Mouse (Mus musculus) lung, embryonic 15.5 days (tissue): ENCODE measurements around the gene Epb41l1. TPM values are rescaled to one million over a fixed set of nuclear protein-coding genes. Genes with fewer than 3 reads are reported as not detected.

ENCODE experiments used
- ATAC-seq: fragments of 200-750 bp; cut with Nextera tagmentation; 2 replicates; pipeline ENCODE4 v1.8.0; 2017; ENCODE audit warnings: moderate number of reproducible peaks, borderline replicate concordance; ENCODE audit not compliant: low FRiP score, low TSS enrichment; ENCODE audit errors: extremely low read depth
- H3K27ac ChIP-seq: fragments of 300-500 bp; sonication (generic); 2 replicates; pipeline ENCODE4 v1.5.1; 2015; ENCODE audit warnings: moderate library complexity, mild to moderate bottlenecking, inconsistent platforms
- H3K27me3 ChIP-seq: fragments of 300-500 bp; sonication (generic); 2 replicates; pipeline ENCODE4 v1.6.1; 2015; ENCODE audit warnings: inconsistent platforms
- H3K36me3 ChIP-seq: fragments of 300-500 bp; sonication (generic); 2 replicates; pipeline ENCODE4 v1.6.1; 2015; ENCODE audit warnings: inconsistent platforms
- H3K4me1 ChIP-seq: fragments of 300-500 bp; sonication (generic); 2 replicates; pipeline ENCODE4 v1.6.1; 2015; ENCODE audit warnings: inconsistent platforms
- H3K4me2 ChIP-seq: fragments of 300-500 bp; sonication (generic); 2 replicates; pipeline ENCODE4 v1.6.1; 2015; ENCODE audit warnings: inconsistent platforms, mild to moderate bottlenecking, moderate library complexity
- H3K4me3 ChIP-seq: fragments of 300-500 bp; sonication (generic); 2 replicates; pipeline ENCODE4 v1.5.1; 2015; ENCODE audit warnings: mild to moderate bottlenecking, inconsistent platforms
- H3K9ac ChIP-seq: fragments of 300-500 bp; sonication (generic); 2 replicates; pipeline ENCODE4 v1.6.1; 2015; ENCODE audit warnings: inconsistent platforms
- H3K9me3 ChIP-seq: fragments of 300-500 bp; sonication (generic); 2 replicates; pipeline ENCODE4 v1.6.1; 2016; ENCODE audit warnings: inconsistent platforms
- WGBS: fragments of 180-500 bp; shearing (Covaris S2); methylation state at CpG from one replicate; pipeline ENCODE4 v1.1.7; 2015; 5-methylcytosine and 5-hydroxymethylcytosine counted together
- polyA plus RNA-seq: library from polyadenylated mRNA; unstranded; fragments of >200 nt; fragmentation: Nextera tagmentation; extraction: Ambion mirVana; gene quantifications from 2 replicates; pipeline ENCODE4 v1.2.1, GENCODE M21; 2015

Epb41l1 gene
- polyA plus RNA-seq, 1 experiment from 2014 or later = 2.8 TPM

- H3K4me1 ChIP-seq = peaks cover 38% of the 10 kb centered on the region
- H3K36me3 ChIP-seq = no peaks in the 10 kb centered on the region
- H3K9me3 ChIP-seq = no peaks in the 10 kb centered on the region
- no peak overlapping the region for H3K4me2 ChIP-seq
- no peak overlapping the region for H3K27ac ChIP-seq
- H3K27me3 ChIP-seq = peaks cover 36% of the 10 kb centered on the region
- no peak overlapping the region for H3K9ac ChIP-seq
- no peak for ATAC-seq
- H3K4me3 ChIP-seq = no peak overlapping the region
- WGBS = 42% methylated on average over 2 of the region's 2 CpGs
These were observed 4.9 kb downstream of the Epb41l1 start for GRCm38 (mm10) chr2:156425618-156426017.

GRCm38 (mm10) chr2:156426151-156426550 lies 5.4 kb downstream of the Epb41l1 start:
- WGBS = 63% methylated on average over 4 of the region's 4 CpGs
- ATAC-seq = no peak
- H3K27ac ChIP-seq = no peak overlapping the region

GRCm38 (mm10) chr2:156429836-156430235 lies 9.1 kb downstream of the Epb41l1 start:
- Histone ChIP-seq H3K4me3 (no peak overlapping the region), H3K9me3 (no peaks in the 10 kb centered on the region), H3K4me1 (peaks cover 37% of the 10 kb centered on the region), H3K36me3 (no peaks in the 10 kb centered on the region), H3K27ac (peak overlapping the region; percentile 55), H3K9ac (no peak overlapping the region), H3K4me2 (no peak overlapping the region), H3K27me3 (0 out of 2 replicates have a peak, but pooled peaks cover under 1% of the 10 kb centered on the region)
- ATAC-seq = 0 out of 2 replicates have a peak, but pooled peaks have one; percentile 36
- 46% methylated on average over 10 of the region's 10 CpGs for WGBS

More at GRCm38 (mm10) chr2:156426151-156426550, 5.4 kb downstream of the Epb41l1 start:
- Histone ChIP-seq H3K9ac (no peak overlapping the region), H3K4me1 (peaks cover 36% of the 10 kb centered on the region), H3K4me3 (no peak overlapping the region), H3K9me3 (no peaks in the 10 kb centered on the region), H3K4me2 (no peak overlapping the region), H3K27me3 (peaks cover 31% of the 10 kb centered on the region), H3K36me3 (no peaks in the 10 kb centered on the region)

- no peak for ATAC-seq
These were observed 9.6 kb downstream of the Epb41l1 start for GRCm38 (mm10) chr2:156430326-156430725.

GRCm38 (mm10) chr2:156431409-156431808 lies 10.7 kb downstream of the Epb41l1 start:
- no peak overlapping the region for H3K9ac ChIP-seq
- H3K4me1 ChIP-seq = peaks cover 33% of the 10 kb centered on the region
- H3K9me3 ChIP-seq = no peaks in the 10 kb centered on the region
- H3K27me3 ChIP-seq = no peaks in the 10 kb centered on the region
- WGBS = 56% methylated on average over 6 of the region's 6 CpGs
- H3K4me3 ChIP-seq = no peak overlapping the region
- peak overlapping the region; percentile 94 for H3K27ac ChIP-seq
- no peaks in the 10 kb centered on the region for H3K36me3 ChIP-seq
- H3K4me2 ChIP-seq = no peak overlapping the region
- ATAC-seq = no peak

More at GRCm38 (mm10) chr2:156430326-156430725, 9.6 kb downstream of the Epb41l1 start:
- H3K27me3 ChIP-seq = no peaks in the 10 kb centered on the region
- no peaks in the 10 kb centered on the region for H3K9me3 ChIP-seq
- no peak overlapping the region for H3K9ac ChIP-seq
- H3K36me3 ChIP-seq = no peaks in the 10 kb centered on the region
- H3K4me3 ChIP-seq = no peak overlapping the region
- 19% methylated on average over 4 of the region's 4 CpGs for WGBS
- H3K4me1 ChIP-seq = peaks cover 35% of the 10 kb centered on the region
- H3K27ac ChIP-seq = peak overlapping the region; percentile 55
- no peak overlapping the region for H3K4me2 ChIP-seq

GRCm38 (mm10) chr2:156432086-156432485 lies 11.4 kb downstream of the Epb41l1 start:
- Histone ChIP-seq H3K4me1 (peaks cover 33% of the 10 kb centered on the region), H3K4me3 (no peak overlapping the region), H3K27ac (peak overlapping the region; percentile 94), H3K27me3 (no peaks in the 10 kb centered on the region), H3K9ac (no peak overlapping the region), H3K9me3 (no peaks in the 10 kb centered on the region), H3K36me3 (no peaks in the 10 kb centered on the region), H3K4me2 (no peak overlapping the region)
- no peak; the same call in 1 of the 2 replicates for ATAC-seq
- 59% methylated on average over 3 of the region's 3 CpGs for WGBS

GRCm38 (mm10) chr2:156432874-156433868 lies 12.5 kb downstream of the Epb41l1 start:
- WGBS = 40% methylated on average over 9 of the region's 9 CpGs
- Histone ChIP-seq H3K4me1 (peaks cover 37% of the 10 kb centered on the region), H3K9ac (no peak overlapping the region), H3K27me3 (no peaks in the 10 kb centered on the region), H3K36me3 (no peaks in the 10 kb centered on the region), H3K9me3 (no peaks in the 10 kb centered on the region), H3K4me3 (no peak overlapping the region), H3K4me2 (peak overlapping the region; percentile 22; the same call in 1 of the 2 replicates), H3K27ac (peak overlapping the region; percentile 94)
- peak; percentile 75; the same call in 1 of the 2 replicates for ATAC-seq

GRCm38 (mm10) chr2:156437637-156438036 lies 16.9 kb downstream of the Epb41l1 start:
- no peak overlapping the region for H3K4me3 ChIP-seq
- H3K27me3 ChIP-seq = no peaks in the 10 kb centered on the region
- no peak overlapping the region for H3K4me2 ChIP-seq
- H3K4me1 ChIP-seq = peaks cover 39% of the 10 kb centered on the region
- H3K27ac ChIP-seq = 0 out of 2 replicates have a peak overlapping the region, but pooled peaks have one; percentile 75
- WGBS = 85% methylated on average over 11 of the region's 11 CpGs
- ATAC-seq = no peak
- H3K9ac ChIP-seq = no peak overlapping the region
- no peaks in the 10 kb centered on the region for H3K9me3 ChIP-seq
- H3K36me3 ChIP-seq = no peaks in the 10 kb centered on the region

GRCm38 (mm10) chr2:156439666-156440462 lies 19.2 kb downstream of the Epb41l1 start:
- Histone ChIP-seq H3K27ac (peak overlapping the region; percentile 81), H3K4me1 (peaks cover 29% of the 10 kb centered on the region; the same call in 1 of the 2 replicates), H3K9me3 (no peaks in the 10 kb centered on the region), H3K4me2 (peak overlapping the region; percentile 4; the same call in 1 of the 2 replicates), H3K4me3 (no peak overlapping the region), H3K36me3 (no peaks in the 10 kb centered on the region), H3K27me3 (no peaks in the 10 kb centered on the region), H3K9ac (no peak overlapping the region)
- peak; percentile 47; the same call in 1 of the 2 replicates for ATAC-seq
- 12% methylated on average over 10 of the region's 11 CpGs for WGBS

- ATAC-seq = no peak
- Histone ChIP-seq H3K9ac (no peak overlapping the region), H3K36me3 (no peaks in the 10 kb centered on the region), H3K4me1 (peaks cover 42% of the 10 kb centered on the region), H3K4me3 (no peak overlapping the region), H3K27ac (no peak overlapping the region), H3K4me2 (no peak overlapping the region), H3K27me3 (no peaks in the 10 kb centered on the region), H3K9me3 (no peaks in the 10 kb centered on the region)
- 22% methylated on average over 6 of the region's 6 CpGs for WGBS
These were observed 21.2 kb downstream of the Epb41l1 start for GRCm38 (mm10) chr2:156441909-156442308.

GRCm38 (mm10) chr2:156443323-156443722 lies 22.6 kb downstream of the Epb41l1 start:
- H3K27ac ChIP-seq = no peak overlapping the region
- no peaks in the 10 kb centered on the region for H3K27me3 ChIP-seq
- H3K36me3 ChIP-seq = no peaks in the 10 kb centered on the region
- no peak for ATAC-seq
- no peak overlapping the region for H3K4me2 ChIP-seq
- no peak overlapping the region for H3K9ac ChIP-seq
- H3K4me1 ChIP-seq = peaks cover 42% of the 10 kb centered on the region
- H3K9me3 ChIP-seq = no peaks in the 10 kb centered on the region
- no peak overlapping the region for H3K4me3 ChIP-seq
- WGBS = 37% methylated on average over 1 of the region's 1 CpGs
